In the genomic region with DNA sequence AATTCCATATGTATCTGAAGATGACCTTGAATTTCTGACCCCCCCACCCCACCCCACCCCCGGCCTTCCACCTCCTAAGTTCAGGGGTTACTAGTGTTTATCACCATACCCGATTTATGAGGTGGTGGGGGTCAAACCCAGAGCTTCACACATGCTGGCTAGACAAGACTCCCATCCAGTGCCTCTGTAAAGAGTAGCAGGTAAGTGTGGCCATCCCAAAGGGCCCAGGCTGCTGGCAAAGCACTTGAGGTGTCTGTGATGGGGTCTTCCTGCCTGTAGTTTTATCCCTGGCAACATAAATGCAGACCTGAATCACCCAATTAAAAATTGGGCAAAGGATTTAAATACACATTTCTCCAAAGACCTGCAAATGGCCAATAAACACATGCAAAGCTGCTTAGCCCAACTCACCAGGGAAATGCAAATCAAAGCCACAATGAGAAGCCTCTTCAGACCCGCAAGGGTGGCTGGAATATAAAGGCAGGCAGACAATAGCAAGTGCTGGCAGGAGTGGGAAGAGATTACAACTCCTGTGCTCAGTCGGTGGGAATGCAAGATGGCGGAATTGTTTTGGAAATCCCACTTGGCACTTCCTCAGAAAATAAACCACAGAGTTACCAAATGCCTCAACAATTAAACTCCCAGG, we compare ENCODE assay signal across 21 mouse cellular contexts. TPM values are rescaled to one million over a fixed set of nuclear protein-coding genes. Genes with fewer than 3 reads are reported as not detected.
A peak's percentile ranks its signal among the peaks of the same experiment; 100 is the strongest.
DNase-seq lines count a peak whose midpoint lies in the region; ATAC-seq lines count a peak whose summit lies in the region.
"Had no signal": no experiment of that assay in that cellular context is flagged by ENCODE, and none has a peak within 500 bp of the region (broad histone marks: within the 10 kb centered on the region; RNA-seq: fewer than 3 reads in every experiment).

No protein-coding gene starts in this region.

- 0 out of 2 replicates have a peak, but pooled peaks cover under 1% of the 10 kb centered on the region for H3K4me1 ChIP-seq in forebrain, embryonic 14.5 days (ENCODE audit: control insufficient read depth, insufficient read depth, low read length)
- H3K4me1 ChIP-seq in forebrain, embryonic 16.5 days (replicated peaks; ENCODE audit: control insufficient read depth, insufficient read depth, low read length), result no peaks in the 10 kb centered on the region; the same call in 1 of the 2 replicates
- H3K4me1 ChIP-seq in neural tube, embryonic 11.5 days (ENCODE audit: control insufficient read depth, insufficient read depth, low read length), result no peaks in the 10 kb centered on the region
- H3K4me1 ChIP-seq: embryonic facial prominence, embryonic 13.5 days had no signal

- no peak for ATAC-seq in forebrain, embryonic 14.5 days
- no peak for ATAC-seq in forebrain, embryonic 16.5 days
- no peak for ATAC-seq in neural tube, embryonic 11.5 days (ENCODE audit: insufficient read depth, low FRiP score, low TSS enrichment)
- ATAC-seq: forebrain, embryonic 13.5 days; intestine, embryonic 16.5 days had no signal

- no peaks in the 10 kb centered on the region for H3K27me3 ChIP-seq in forebrain, embryonic 14.5 days (replicated peaks; ENCODE audit: control insufficient read depth, insufficient read depth, low read length)
- H3K27me3 ChIP-seq in forebrain, embryonic 16.5 days (replicated peaks; ENCODE audit: control insufficient read depth, insufficient read depth, low read length), result no peaks in the 10 kb centered on the region
- no peaks in the 10 kb centered on the region for H3K27me3 ChIP-seq in neural tube, embryonic 11.5 days (ENCODE audit: control insufficient read depth, insufficient read depth, low read length)
- H3K27me3 ChIP-seq: hindbrain, embryonic 15.5 days had no signal

- peak; percentile 39 for DNase-seq in forebrain, embryonic 14.5 days (ENCODE audit: low spot score)
- peak; percentile 1 for DNase-seq in neural tube, embryonic 11.5 days (ENCODE audit: low spot score)
- DNase-seq in neural tube, embryonic 10.5 days (ENCODE audit: extremely low spot score, low spot score), result no peak
- peak; percentile 79 for DNase-seq in ZHBTc4 (ENCODE audit: low read depth, low spot score)
- no peak for DNase-seq in gastrocnemius, postnatal 10 days
- DNase-seq in gastrocnemius, postnatal 14 days, result no peak
- no peak for DNase-seq in left cerebral cortex, adult 8-10 months (ENCODE audit: low spot score in 2 of 2)
- DNase-seq: adrenal gland, postnatal 10 days; cerebellum, adult 11-12 months; cerebellum, adult 9-10 months; cerebellum, postnatal 25 days; gastrocnemius, postnatal 25 days; heart, postnatal 36 days had no signal

- H3K27ac ChIP-seq in forebrain, embryonic 14.5 days (ENCODE audit: low read depth, low read length), result no peak overlapping the region
- H3K27ac ChIP-seq in forebrain, embryonic 16.5 days (ENCODE audit: low read length), result no peak overlapping the region
- H3K27ac ChIP-seq in neural tube, embryonic 11.5 days (ENCODE audit: low read depth, low read length), result no peak overlapping the region
- H3K27ac ChIP-seq: embryonic facial prominence, embryonic 13.5 days; forebrain, embryonic 13.5 days; heart, embryonic 13.5 days; hindbrain, embryonic 15.5 days had no signal

- no peak overlapping the region for H3K4me3 ChIP-seq in forebrain, embryonic 14.5 days (ENCODE audit: low read depth, low read length)
- H3K4me3 ChIP-seq in forebrain, embryonic 16.5 days (replicated peaks; ENCODE audit: low read length), result no peak overlapping the region
- H3K4me3 ChIP-seq in neural tube, embryonic 11.5 days (ENCODE audit: low read depth, low read length), result no peak overlapping the region
- H3K4me3 ChIP-seq: embryonic facial prominence, embryonic 13.5 days; forebrain, embryonic 13.5 days; heart, embryonic 13.5 days; hindbrain, embryonic 15.5 days had no signal

- H3K9me3 ChIP-seq in forebrain, embryonic 14.5 days (replicated peaks; ENCODE audit: control insufficient read depth, low read length), result no peaks in the 10 kb centered on the region
- no peaks in the 10 kb centered on the region for H3K9me3 ChIP-seq in forebrain, embryonic 16.5 days (ENCODE audit: control insufficient read depth, low read length)
- no peaks in the 10 kb centered on the region for H3K9me3 ChIP-seq in neural tube, embryonic 11.5 days (ENCODE audit: control insufficient read depth, low read length)
- H3K9me3 ChIP-seq: embryonic facial prominence, embryonic 13.5 days; heart, embryonic 13.5 days; hindbrain, embryonic 15.5 days had no signal

- no peaks in the 10 kb centered on the region for H3K36me3 ChIP-seq in forebrain, embryonic 14.5 days (ENCODE audit: control insufficient read depth, insufficient read depth, low read length)
- no peaks in the 10 kb centered on the region for H3K36me3 ChIP-seq in forebrain, embryonic 16.5 days (ENCODE audit: control insufficient read depth, insufficient read depth)
- H3K36me3 ChIP-seq in neural tube, embryonic 11.5 days (ENCODE audit: control insufficient read depth, insufficient read depth, low read length), result no peaks in the 10 kb centered on the region; the same call in 1 of the 2 replicates
- H3K36me3 ChIP-seq: embryonic facial prominence, embryonic 13.5 days; heart, embryonic 13.5 days; hindbrain, embryonic 15.5 days had no signal

- intact Hi-C loops in gastrocnemius, postnatal 14 days (cut with DNase I; ENCODE audit: low total_unique reads), result no loop called here

- H3K4me2 ChIP-seq in forebrain, embryonic 14.5 days (ENCODE audit: low read length), result no peak overlapping the region
- no peak overlapping the region for H3K4me2 ChIP-seq in forebrain, embryonic 16.5 days (ENCODE audit: low read length)
- H3K4me2 ChIP-seq in neural tube, embryonic 11.5 days (ENCODE audit: low read depth), result no peak overlapping the region
- H3K4me2 ChIP-seq: embryonic facial prominence, embryonic 13.5 days; forebrain, embryonic 13.5 days; heart, embryonic 13.5 days; hindbrain, embryonic 15.5 days had no signal

- H3K9ac ChIP-seq in forebrain, embryonic 14.5 days (ENCODE audit: low read length), result no peak overlapping the region
- H3K9ac ChIP-seq in forebrain, embryonic 16.5 days (replicated peaks; ENCODE audit: low read depth, low read length), result no peak overlapping the region
- no peak overlapping the region for H3K9ac ChIP-seq in neural tube, embryonic 11.5 days (ENCODE audit: low read length)
- H3K9ac ChIP-seq: embryonic facial prominence, embryonic 13.5 days; forebrain, embryonic 13.5 days; heart, embryonic 13.5 days; hindbrain, embryonic 15.5 days had no signal

- WGBS in forebrain, embryonic 14.5 days, result 30% methylated on average over 5 of the region's 5 CpGs
- 28% methylated on average over 5 of the region's 5 CpGs for WGBS in forebrain, embryonic 16.5 days
- 52% methylated on average over 5 of the region's 5 CpGs for WGBS in neural tube, embryonic 11.5 days

RNA-seq across cellular contexts. Expression of a gene that starts 41.1 kb away (rescaled TPM):
- polyA plus RNA-seq in forebrain, embryonic 14.5 days (2014; fragmentation: Nextera tagmentation; extraction: Ambion mirVana), result 5.8 and 6.1 TPM in 2 replicates
- 6.9 and 9.7 TPM in 2 replicates for polyA plus RNA-seq in forebrain, embryonic 16.5 days (2015; fragmentation: Nextera tagmentation; extraction: Ambion mirVana)
- polyA plus RNA-seq in neural tube, embryonic 11.5 days (2014; fragmentation: Nextera tagmentation; extraction: Ambion mirVana), result 3.7 and 4.7 TPM in 2 replicates
- 1 to 10 TPM; 3.5 TPM for total RNA-seq in gastrocnemius, postnatal 10 days (2021)
- total RNA-seq in gastrocnemius, postnatal 14 days (2021), result 1 to 10 TPM; 2.5 to 2.7 TPM
- total RNA-seq in left cerebral cortex, adult 8-10 months (2022), result 100 to 1,000 TPM; 268 to 306 (median 296) TPM
- total RNA-seq: granulocyte monocyte progenitor cell, adult 5-6 weeks; MEL had no signal

RNA-seq across cellular contexts. Expression of a gene that starts 43.1 kb away (rescaled TPM):
- 3.6 and 5.8 TPM in 2 replicates for polyA plus RNA-seq in forebrain, embryonic 14.5 days (2014; fragmentation: Nextera tagmentation; extraction: Ambion mirVana)
- 8.1 and 8.4 TPM in 2 replicates for polyA plus RNA-seq in forebrain, embryonic 16.5 days (2015; fragmentation: Nextera tagmentation; extraction: Ambion mirVana)
- 3.2 and 3.4 TPM in 2 replicates for polyA plus RNA-seq in neural tube, embryonic 11.5 days (2014; fragmentation: Nextera tagmentation; extraction: Ambion mirVana)
- 1 to 10 TPM; 8.9 to 9.3 TPM for total RNA-seq in gastrocnemius, postnatal 10 days (2021)
- 1 to 10 TPM; 6.3 to 7.3 TPM for total RNA-seq in gastrocnemius, postnatal 14 days (2021)
- total RNA-seq in left cerebral cortex, adult 8-10 months (2022), result 10 to 100 TPM; 72.6 to 77.7 (median 74.9) TPM
- total RNA-seq: MEL had no signal

Comparison
In these comparisons a context has a peak if more than half of its experiments do, and no peak if none do; other contexts are left out.
1. DNase-seq: peak in forebrain, embryonic 14.5 days (single experiment), neural tube, embryonic 11.5 days (single experiment) and ZHBTc4 (single experiment); none in neural tube, embryonic 10.5 days (single experiment), gastrocnemius, postnatal 10 days (single experiment), gastrocnemius, postnatal 14 days (single experiment) and left cerebral cortex, adult 8-10 months (0 of 2).
2. RNA of a gene that starts 41.1 kb away (total RNA-seq): 268 to 306 TPM in left cerebral cortex, adult 8-10 months; 3.5 TPM in gastrocnemius, postnatal 10 days and 2.5 to 2.7 TPM in gastrocnemius, postnatal 14 days; every median in the first group is over 10 times any median in the second.
3. RNA of a gene that starts 43.1 kb away (total RNA-seq): 72.6 to 77.7 TPM in left cerebral cortex, adult 8-10 months; 8.9 to 9.3 TPM in gastrocnemius, postnatal 10 days and 6.3 to 7.3 TPM in gastrocnemius, postnatal 14 days; every median in the first group is over 4 times any median in the second.